Mouse (Mus musculus) left cerebral cortex, adult 11 months (tissue): ENCODE data around the gene Egln3.

Source experiments
- DNase-seq: peaks from one replicate; pipeline ENCODE4 v3.0.0; 2022; ENCODE audit warnings: low spot score

The Egln3 gene

DNA sequence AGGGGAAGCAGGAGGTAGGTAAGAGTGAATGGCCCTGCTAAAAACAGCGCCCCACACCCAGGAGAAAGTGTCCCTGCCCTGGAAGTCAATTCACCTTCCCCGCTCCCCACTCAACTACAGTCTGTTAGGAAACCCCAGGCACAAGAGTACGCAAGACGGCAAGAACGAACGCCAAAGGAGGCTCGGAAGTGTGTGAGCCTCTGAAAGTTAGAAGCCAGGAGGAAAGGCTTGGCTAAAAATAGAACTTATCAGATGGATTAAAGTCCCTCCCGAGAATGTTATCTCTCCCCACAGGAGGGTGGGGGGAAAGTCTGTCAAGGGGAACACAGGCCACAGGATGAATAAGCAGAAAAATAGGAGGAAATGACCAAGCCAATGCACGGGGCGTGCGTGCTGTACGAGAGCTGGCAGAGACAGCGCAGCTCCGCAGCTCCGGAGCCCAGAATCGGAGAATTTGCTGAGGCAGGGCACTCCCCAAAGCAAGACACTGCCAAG is 41.0 kb downstream of the Egln3 start:
- no peak for DNase-seq

DNA sequence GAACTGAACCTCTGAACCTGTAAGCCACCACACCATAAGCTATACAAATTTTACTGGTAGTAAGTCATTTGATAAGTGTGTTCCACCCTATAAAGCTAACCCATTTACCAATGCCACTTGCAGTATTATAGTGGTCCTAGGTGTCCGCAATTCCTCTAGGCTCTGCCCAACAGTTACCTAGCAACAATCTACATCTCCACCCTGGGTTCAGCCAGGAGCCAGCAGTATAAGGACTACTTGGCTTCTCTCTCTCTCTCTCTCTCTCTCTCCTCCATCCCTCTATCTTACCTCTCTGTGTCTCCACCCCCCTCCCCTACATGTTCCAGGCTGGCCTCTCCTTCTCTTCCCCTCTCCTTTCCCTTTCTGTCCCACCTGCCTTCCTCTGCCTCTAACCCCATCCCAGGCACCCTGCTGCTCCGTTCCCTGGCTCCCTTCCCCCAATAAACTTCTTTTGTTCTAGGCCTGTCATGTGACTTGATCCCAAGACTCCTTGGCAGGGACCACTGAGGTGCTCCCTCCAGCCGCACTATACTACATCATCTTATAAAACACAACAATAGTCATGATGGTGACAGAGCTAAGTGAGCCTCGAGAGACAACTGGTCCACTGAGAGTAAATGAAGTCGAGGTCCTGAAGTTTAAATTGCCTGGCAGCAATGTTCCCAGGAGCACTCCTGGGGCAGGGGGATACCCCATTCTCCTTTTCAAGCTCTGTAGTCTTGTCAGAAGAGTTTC is 42.0 kb downstream of the Egln3 start:
- DNase-seq = no peak

DNA sequence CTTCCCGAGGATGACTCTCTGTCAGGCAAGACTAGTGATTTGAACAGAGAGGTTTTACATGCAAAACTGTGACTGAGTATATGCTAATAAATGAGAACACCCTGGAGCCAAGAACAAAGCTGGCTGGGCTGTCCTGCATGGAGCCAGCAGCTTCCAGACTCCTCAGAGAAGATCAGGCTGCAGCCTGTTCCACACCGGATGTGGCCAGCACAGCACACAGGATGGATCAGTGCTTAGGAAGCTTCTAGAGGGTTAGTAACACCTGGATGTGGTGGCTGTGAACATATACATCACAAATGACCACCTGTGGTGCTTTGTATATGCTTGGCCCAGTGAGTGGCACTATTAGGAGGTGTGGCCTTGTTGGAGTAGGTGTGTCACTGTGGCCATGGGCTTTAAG is 43.4 kb downstream of the Egln3 start:
- DNase-seq = no peak

DNA sequence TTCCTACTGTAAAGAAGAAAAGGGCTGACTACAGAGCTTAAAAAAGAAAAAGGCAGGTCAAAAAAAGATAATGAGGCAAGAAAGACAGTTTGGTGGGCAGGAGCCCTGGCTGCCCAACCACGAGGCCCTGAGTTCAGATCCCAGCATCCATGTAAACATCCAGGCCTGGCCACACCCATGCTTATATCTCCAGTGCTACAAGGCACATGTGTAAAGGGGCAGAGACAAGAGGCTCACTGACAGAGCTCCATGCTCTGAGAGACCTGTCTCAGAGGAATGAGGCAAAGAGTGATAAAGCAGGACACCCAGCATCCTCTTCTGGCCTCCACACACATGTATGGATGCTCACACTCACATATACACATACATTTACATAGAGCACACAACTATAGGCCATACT is 48.9 kb downstream of the Egln3 start:
- DNase-seq = no peak

DNA sequence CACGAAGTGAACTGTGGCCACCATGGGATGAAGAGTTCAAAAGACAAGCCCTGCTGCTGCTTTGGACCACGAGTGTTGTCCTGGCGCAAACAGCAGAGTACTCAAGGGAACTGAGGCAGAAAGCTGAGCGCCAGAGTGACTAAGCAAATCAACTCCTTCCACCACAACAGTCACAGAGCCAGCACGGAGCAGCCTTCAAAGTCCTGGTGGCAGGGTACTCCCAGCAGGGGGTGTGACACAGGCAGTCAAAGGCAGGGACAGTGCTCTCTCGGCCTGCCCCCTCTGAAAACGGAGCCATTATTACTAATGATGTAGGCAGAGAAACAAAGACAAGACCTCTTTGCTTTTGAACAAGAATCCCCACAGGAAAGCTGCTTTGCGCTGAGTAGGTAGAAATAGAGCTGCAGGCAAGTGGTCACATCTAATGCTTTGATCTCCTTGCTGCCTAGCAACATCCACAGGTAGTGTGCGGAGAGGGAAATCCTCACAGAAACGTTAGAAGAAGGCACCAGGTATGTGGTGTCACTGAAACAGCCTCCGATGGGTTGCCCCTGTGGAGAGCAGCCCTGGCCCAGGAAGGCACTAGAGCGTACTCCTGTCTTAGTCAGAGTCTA is 56.6 kb downstream of the Egln3 start:
- no peak for DNase-seq
